Mouse (Mus musculus) cerebellum, adult 2 months (tissue): Measurements from ENCODE around the gene Rtn4ip1. TPM values are rescaled to one million over a fixed set of nuclear protein-coding genes. Genes with fewer than 3 reads are reported as not detected.

Experiments used
- DNase-seq, 2 experiments: peaks; one replicate each; pipeline ENCODE4 v3.0.0; 2021
- H3K27ac ChIP-seq: fragments of 200-500 bp; 2 replicates; pipeline ENCODE4 v1.5.1; 2012; ENCODE audit warnings: low read length, control low read depth, inconsistent platforms; ENCODE audit not compliant: insufficient read depth
- H3K27me3 ChIP-seq: fragments of 200-500 bp; 2 replicates; pipeline ENCODE4 v1.6.1; 2012; ENCODE audit warnings: inconsistent platforms, mild to moderate bottlenecking, low read length, moderate library complexity; ENCODE audit not compliant: control insufficient read depth, insufficient read depth
- H3K4me1 ChIP-seq: fragments of 200-500 bp; 2 replicates; pipeline ENCODE4 v1.6.1; 2011; ENCODE audit warnings: low read length; ENCODE audit not compliant: control insufficient read depth, insufficient read depth
- H3K4me3 ChIP-seq: fragments of 200-500 bp; replicated peaks from 2 replicates; pipeline ENCODE3; 2011; ENCODE audit warnings: mild to moderate bottlenecking, low read depth, low read length, control low read depth; ENCODE audit not compliant: insufficient read depth
- CTCF ChIP-seq: fragments of 200-500 bp; IDR thresholded peaks from 2 replicates; pipeline ENCODE4 v1.5.1; 2011; ENCODE audit warnings: low read depth, mild to moderate bottlenecking, control low read depth, low read length, moderate library complexity, borderline replicate concordance; ENCODE audit not compliant: insufficient read depth
- POLR2A ChIP-seq: fragments of 200-500 bp; IDR thresholded peaks from 2 replicates; pipeline ENCODE4 v1.6.1; 2011; ENCODE audit warnings: low read length, control low read depth, borderline replicate concordance; ENCODE audit not compliant: insufficient read depth
- WGBS: fragments of 180-500 bp; shearing (Covaris S2); methylation state at CpG from one replicate; pipeline ENCODE4 v1.1.7; 2018; 5-methylcytosine and 5-hydroxymethylcytosine counted together
- polyA plus RNA-seq: library from polyadenylated mRNA; depleted of rRNA; stranded (reverse); fragments of >200 nt; gene quantifications from 2 replicates; pipeline ENCODE4 v1.2.3, GENCODE M21; 2012; rRNA removed

Gene Rtn4ip1
- polyA plus RNA-seq, 1 experiment = 19.5 TPM

- WGBS = 5% methylated on average over 40 of the region's 40 CpGs
- H3K4me3 ChIP-seq = no peak overlapping the region
- no peak for TF ChIP-seq POLR2A
- no peak for TF ChIP-seq CTCF
- peaks cover 12% of the 10 kb centered on the region; the same call in 1 of the 2 replicates for H3K27me3 ChIP-seq
- DNase-seq = no peak
- H3K4me1 ChIP-seq = no peaks in the 10 kb centered on the region
- no peak overlapping the region for H3K27ac ChIP-seq
These were observed 104.4 kb downstream of the Rtn4ip1 start for GRCm38 (mm10) chr10:44005677-44006641.

Other genes with a start within 250 kb of the Rtn4ip1 start
- 24.9 and 25.9 TPM in 2 replicates for gene Qrsl1, start 62 bp upstream of the Rtn4ip1 start, polyA plus RNA-seq
- gene Crybg1, start 247.0 kb downstream of the Rtn4ip1 start, polyA plus RNA-seq = 0.18 and 0.25 TPM in 2 replicates